Mouse (Mus musculus) cerebellum, adult 18-20 months (tissue): ENCODE measurements around the gene Phyhd1.
A peak's percentile ranks its signal among the peaks of the same experiment; 100 is the strongest.

Experiments
- DNase-seq, 2 experiments: peaks; one replicate each; pipeline ENCODE4 v3.0.0; 2021

Gene Phyhd1

GRCm38 (mm10) chr2:30285416-30286181, 19.6 kb downstream of the Phyhd1 start:
- peak in 1 of 2 experiments; percentile 42 for DNase-seq

GRCm38 (mm10) chr2:30286192-30287026, 20.4 kb downstream of the Phyhd1 start, which contains the start of the genes Dolk and Nup188:
TSS of gene Dolk (minus strand) at chr2:30286334.
TSS of gene Nup188 (plus strand) at chr2:30286397.
- peak; percentile 96 to 98 for DNase-seq

GRCm38 (mm10) chr2:30287027-30287373, 21.0 kb downstream of the Phyhd1 start:
- DNase-seq = peak; percentile 23 to 31

- no peak for DNase-seq
These were observed 33.5 kb downstream of the Phyhd1 start for GRCm38 (mm10) chr2:30299525-30299924.

- DNase-seq = no peak
These were observed 34.0 kb downstream of the Phyhd1 start for GRCm38 (mm10) chr2:30299966-30300365.

- no peak for DNase-seq
These were observed 40.1 kb downstream of the Phyhd1 start for GRCm38 (mm10) chr2:30306087-30306486.

- no peak for DNase-seq
These were observed 43.3 kb downstream of the Phyhd1 start for GRCm38 (mm10) chr2:30309351-30309750.

- no peak for DNase-seq
These were observed 45.5 kb downstream of the Phyhd1 start for GRCm38 (mm10) chr2:30311481-30311880.

GRCm38 (mm10) chr2:30316136-30316535, 50.1 kb downstream of the Phyhd1 start:
- DNase-seq = no peak

GRCm38 (mm10) chr2:30316955-30317354, 51.0 kb downstream of the Phyhd1 start:
- DNase-seq = no peak

GRCm38 (mm10) chr2:30319260-30319659, 53.3 kb downstream of the Phyhd1 start:
- no peak for DNase-seq

- DNase-seq = no peak
These were observed 57.1 kb downstream of the Phyhd1 start for GRCm38 (mm10) chr2:30323111-30323510.

GRCm38 (mm10) chr2:30325296-30325695, 59.3 kb downstream of the Phyhd1 start:
- DNase-seq = no peak

GRCm38 (mm10) chr2:30327276-30327675, 61.3 kb downstream of the Phyhd1 start:
- peak; percentile 49 to 58 for DNase-seq

- DNase-seq = no peak
These were observed 62.8 kb downstream of the Phyhd1 start for GRCm38 (mm10) chr2:30328791-30329190.
